49 mouse cellular contexts compared by ENCODE assay signal in genomic region chr1:166730215-166730614, GRCm38 (mm10). TPM values are rescaled to one million over a fixed set of nuclear protein-coding genes. Genes with fewer than 3 reads are reported as not detected.
"Had no signal": no experiment of that assay in that cellular context is flagged by ENCODE, and none has a peak within 500 bp of the region (broad histone marks: within the 10 kb centered on the region; RNA-seq: fewer than 3 reads in every experiment).

No protein-coding gene starts in this region.

- H3K4me3 ChIP-seq: heart, embryonic 10.5 days; heart, embryonic 12.5 days; heart, embryonic 13.5 days; heart, embryonic 15.5 days; hindbrain, embryonic 10.5 days; hindbrain, embryonic 12.5 days; hindbrain, embryonic 13.5 days; hindbrain, embryonic 15.5 days; intestine, embryonic 15.5 days; kidney, embryonic 15.5 days; layer of hippocampus, adult 2 months had no signal

- H3K27ac ChIP-seq: heart, embryonic 10.5 days; heart, embryonic 13.5 days; heart, embryonic 15.5 days; hindbrain, embryonic 10.5 days; hindbrain, embryonic 12.5 days; hindbrain, embryonic 13.5 days; hindbrain, embryonic 14.5 days; hindbrain, embryonic 15.5 days; hindbrain, postnatal 0 days; intestine, embryonic 15.5 days; kidney, embryonic 15.5 days; kidney, postnatal 0 days; layer of hippocampus, adult 2 months had no signal

- H3K9me3 ChIP-seq: heart, embryonic 10.5 days; heart, embryonic 12.5 days; heart, embryonic 13.5 days; heart, embryonic 15.5 days; hindbrain, embryonic 10.5 days; hindbrain, embryonic 12.5 days; hindbrain, embryonic 13.5 days; hindbrain, embryonic 15.5 days; intestine, embryonic 15.5 days; kidney, embryonic 15.5 days had no signal

- ATAC-seq: hindbrain, embryonic 16.5 days; hindbrain, postnatal 0 days; inflammation-experienced regulatory T-cells, adult 6 months; intestine, embryonic 15.5 days; intestine, postnatal 0 days had no signal

- H3K27me3 ChIP-seq: heart, embryonic 12.5 days; heart, embryonic 13.5 days; heart, embryonic 15.5 days; hindbrain, embryonic 12.5 days; hindbrain, embryonic 13.5 days; hindbrain, embryonic 15.5 days; intestine, embryonic 15.5 days; kidney, embryonic 15.5 days had no signal

- H3K4me1 ChIP-seq: heart, embryonic 10.5 days; heart, embryonic 12.5 days; heart, embryonic 13.5 days; heart, embryonic 15.5 days; hindbrain, embryonic 10.5 days; hindbrain, embryonic 12.5 days; hindbrain, embryonic 13.5 days; hindbrain, embryonic 15.5 days; intestine, embryonic 15.5 days; kidney, embryonic 15.5 days had no signal

- H3K9ac ChIP-seq: heart, embryonic 12.5 days; heart, embryonic 13.5 days; heart, embryonic 15.5 days; hindbrain, embryonic 12.5 days; hindbrain, embryonic 13.5 days; hindbrain, embryonic 14.5 days; hindbrain, embryonic 15.5 days; intestine, embryonic 15.5 days; kidney, embryonic 15.5 days had no signal

- H3K36me3 ChIP-seq: heart, embryonic 10.5 days; heart, embryonic 12.5 days; heart, embryonic 13.5 days; heart, embryonic 15.5 days; hindbrain, embryonic 10.5 days; hindbrain, embryonic 12.5 days; hindbrain, embryonic 13.5 days; hindbrain, embryonic 15.5 days; intestine, embryonic 15.5 days; kidney, embryonic 15.5 days had no signal

- H3K4me2 ChIP-seq: heart, embryonic 11.5 days; heart, embryonic 12.5 days; heart, embryonic 13.5 days; heart, embryonic 15.5 days; hindbrain, embryonic 12.5 days; hindbrain, embryonic 13.5 days; hindbrain, embryonic 14.5 days; hindbrain, embryonic 15.5 days; intestine, embryonic 15.5 days; kidney, embryonic 15.5 days had no signal

- DNase-seq: heart, postnatal 10 days; heart, postnatal 14 days; heart, postnatal 36 days; heart, postnatal 4 days; kidney, adult 11 months; kidney, adult 18-20 months; kidney, adult 2 months; kidney, adult 8-10 months; kidney, adult 9 months; kidney, postnatal 10 days; kidney, postnatal 14 days; kidney, postnatal 25 days; kidney, postnatal 36 days; kidney, postnatal 4 days; layer of hippocampus, adult 9-11 months; layer of hippocampus, postnatal 36 days had no signal

RNA-seq across cellular contexts. Expression of gene Fmo9, which starts 48.6 kb away (rescaled TPM):
- total RNA-seq: heart, postnatal 10 days; heart, postnatal 14 days; heart, postnatal 25 days; heart, postnatal 36 days; heart, postnatal 4 days; hematopoietic stem cell, adult 5-6 weeks; hindbrain, postnatal 0 days; layer of hippocampus, adult 18-20 months; layer of hippocampus, adult 2 months; layer of hippocampus, adult 8-10 months; layer of hippocampus, postnatal 10 days; layer of hippocampus, postnatal 14 days; layer of hippocampus, postnatal 25 days; layer of hippocampus, postnatal 36 days; left cerebral cortex, adult 18-20 months had no signal
- polyA plus RNA-seq: heart, embryonic 10.5 days; heart, embryonic 11.5 days; heart, embryonic 12.5 days; heart, embryonic 13.5 days; heart, embryonic 14.5 days; heart, embryonic 15.5 days; heart, embryonic 16.5 days; heart, postnatal 0 days; hindbrain, embryonic 10.5 days; hindbrain, embryonic 11.5 days; hindbrain, embryonic 12.5 days; hindbrain, embryonic 13.5 days; hindbrain, embryonic 14.5 days; hindbrain, embryonic 15.5 days; hindbrain, embryonic 16.5 days; hindbrain, postnatal 0 days; inflammation-experienced regulatory T-cells, adult 6 months; intestine, embryonic 14.5 days; intestine, embryonic 15.5 days; intestine, postnatal 0 days; kidney, adult 2 months; kidney, embryonic 14.5 days; kidney, embryonic 15.5 days; large intestine, adult 2 months had no signal
